Mouse (Mus musculus): ENCODE measurements at regions not wholly inside any gene's neighbourhood (a gene's known extent, or its start where the extent isn't known, plus 50 kb on each side); places are given as distances from the start of the nearest gene placed in this dataset.

GRCm38 (mm10) chr5:149349685-149350084 is 61.9 kb upstream of the Medag start:
- H3K27ac ChIP-seq (replicated peaks in 1 of 2; ENCODE audit: control insufficient read depth in 1 of 2, insufficient read depth in 1 of 2, low read depth in 2 of 2, low read length in 2 of 2), result no peak overlapping the region
- H3K9ac ChIP-seq (ENCODE audit: low read length), result no peak overlapping the region
- no peaks in the 10 kb centered on the region for H3K36me3 ChIP-seq (ENCODE audit: control insufficient read depth, insufficient read depth, low read length)
- no peak overlapping the region for H3K4me2 ChIP-seq (ENCODE audit: low read length)
- no peak overlapping the region for H3K4me3 ChIP-seq (ENCODE audit: control insufficient read depth in 1 of 2, insufficient read depth in 1 of 2, low read depth in 1 of 2, low read length in 2 of 2)
- no peaks in the 10 kb centered on the region for H3K27me3 ChIP-seq (ENCODE audit: control insufficient read depth, insufficient read depth, low read length)
- ATAC-seq (ENCODE audit: insufficient number of reproducible peaks, insufficient read depth, low FRiP score, low read depth), result no peak
- no peaks in the 10 kb centered on the region for H3K9me3 ChIP-seq (ENCODE audit: control insufficient read depth, low read length)
- peaks cover 12 to 13% of the 10 kb centered on the region in 2 experiments for H3K4me1 ChIP-seq (ENCODE audit: control insufficient read depth in 2 of 2, insufficient read depth in 2 of 2, low read length in 2 of 2)
- WGBS, result 83% methylated on average over 8 of the region's 8 CpGs

GRCm38 (mm10) chr5:149353039-149353655 is 58.4 kb upstream of the Medag start:
- Histone ChIP-seq H3K4me2 (ENCODE audit: low read length) (peak overlapping the region; percentile 41), H3K36me3 (ENCODE audit: control insufficient read depth, insufficient read depth, low read length) (no peaks in the 10 kb centered on the region), H3K27ac (replicated peaks in 1 of 2; ENCODE audit: control insufficient read depth in 1 of 2, insufficient read depth in 1 of 2, low read depth in 2 of 2, low read length in 2 of 2) (peak overlapping the region; percentile 58 to 75), H3K9ac (ENCODE audit: low read length) (no peak overlapping the region), H3K4me1 (ENCODE audit: control insufficient read depth in 2 of 2, insufficient read depth in 2 of 2, low read length in 2 of 2) (peaks cover 12 to 13% of the 10 kb centered on the region in 2 experiments), H3K9me3 (ENCODE audit: control insufficient read depth, low read length) (no peaks in the 10 kb centered on the region), H3K4me3 (ENCODE audit: control insufficient read depth in 1 of 2, insufficient read depth in 1 of 2, low read depth in 1 of 2, low read length in 2 of 2) (no peak overlapping the region), H3K27me3 (ENCODE audit: control insufficient read depth, insufficient read depth, low read length) (no peaks in the 10 kb centered on the region)
- 13% methylated on average over 14 of the region's 14 CpGs for WGBS
- peak; percentile 85 for ATAC-seq (ENCODE audit: insufficient number of reproducible peaks, insufficient read depth, low FRiP score, low read depth)

- Histone ChIP-seq H3K4me1 (ENCODE audit: control insufficient read depth in 2 of 2, insufficient read depth in 2 of 2, low read length in 2 of 2) (peaks cover 12 to 13% of the 10 kb centered on the region in 2 experiments), H3K9me3 (ENCODE audit: control insufficient read depth, low read length) (0 out of 2 replicates have a peak, but pooled peaks cover under 1% of the 10 kb centered on the region), H3K4me3 (ENCODE audit: control insufficient read depth in 1 of 2, insufficient read depth in 1 of 2, low read depth in 1 of 2, low read length in 2 of 2) (no peak overlapping the region), H3K36me3 (ENCODE audit: control insufficient read depth, insufficient read depth, low read length) (no peaks in the 10 kb centered on the region), H3K27me3 (ENCODE audit: control insufficient read depth, insufficient read depth, low read length) (no peaks in the 10 kb centered on the region), H3K9ac (ENCODE audit: low read length) (no peak overlapping the region), H3K4me2 (ENCODE audit: low read length) (no peak overlapping the region), H3K27ac (replicated peaks in 1 of 2; ENCODE audit: control insufficient read depth in 1 of 2, insufficient read depth in 1 of 2, low read depth in 2 of 2, low read length in 2 of 2) (no peak overlapping the region)
- WGBS, result 66% methylated on average over 4 of the region's 4 CpGs
- ATAC-seq (ENCODE audit: insufficient number of reproducible peaks, insufficient read depth, low FRiP score, low read depth), result no peak
Measured at GRCm38 (mm10) chr5:149354448-149355115, 57.0 kb upstream of the Medag start.

- no peak for ATAC-seq (ENCODE audit: insufficient number of reproducible peaks, insufficient read depth, low FRiP score, low read depth)
- no peaks in the 10 kb centered on the region for H3K36me3 ChIP-seq (ENCODE audit: control insufficient read depth, insufficient read depth, low read length)
- no peak overlapping the region for H3K9ac ChIP-seq (ENCODE audit: low read length)
- H3K27me3 ChIP-seq (ENCODE audit: control insufficient read depth, insufficient read depth, low read length), result no peaks in the 10 kb centered on the region
- no peak overlapping the region for H3K4me3 ChIP-seq (ENCODE audit: control insufficient read depth in 1 of 2, insufficient read depth in 1 of 2, low read depth in 1 of 2, low read length in 2 of 2)
- WGBS, result 85% methylated on average over 7 of the region's 7 CpGs
- no peak overlapping the region for H3K27ac ChIP-seq (replicated peaks in 1 of 2; ENCODE audit: control insufficient read depth in 1 of 2, insufficient read depth in 1 of 2, low read depth in 2 of 2, low read length in 2 of 2)
- H3K9me3 ChIP-seq (ENCODE audit: control insufficient read depth, low read length), result peaks cover 6% of the 10 kb centered on the region; the same call in 1 of the 2 replicates
- H3K4me2 ChIP-seq (ENCODE audit: low read length), result no peak overlapping the region
- H3K4me1 ChIP-seq (ENCODE audit: control insufficient read depth in 2 of 2, insufficient read depth in 2 of 2, low read length in 2 of 2), result peaks cover 12 to 13% of the 10 kb centered on the region in 2 experiments
Measured at GRCm38 (mm10) chr5:149355131-149355530, 56.4 kb upstream of the Medag start.

- H3K9me3 ChIP-seq (ENCODE audit: control insufficient read depth, low read length), result peaks cover 8% of the 10 kb centered on the region; the same call in 1 of the 2 replicates
- ATAC-seq (ENCODE audit: insufficient number of reproducible peaks, insufficient read depth, low FRiP score, low read depth), result no peak
- no peaks in the 10 kb centered on the region for H3K36me3 ChIP-seq (ENCODE audit: control insufficient read depth, insufficient read depth, low read length)
- 79% methylated on average over 1 of the region's 1 CpGs for WGBS
- H3K27ac ChIP-seq (replicated peaks in 1 of 2; ENCODE audit: control insufficient read depth in 1 of 2, insufficient read depth in 1 of 2, low read depth in 2 of 2, low read length in 2 of 2), result no peak overlapping the region
- no peaks in the 10 kb centered on the region for H3K27me3 ChIP-seq (ENCODE audit: control insufficient read depth, insufficient read depth, low read length)
- no peak overlapping the region for H3K9ac ChIP-seq (ENCODE audit: low read length)
- H3K4me2 ChIP-seq (ENCODE audit: low read length), result no peak overlapping the region
- H3K4me1 ChIP-seq (ENCODE audit: control insufficient read depth in 2 of 2, insufficient read depth in 2 of 2, low read length in 2 of 2), result peaks cover 12 to 13% of the 10 kb centered on the region in 2 experiments
- H3K4me3 ChIP-seq (ENCODE audit: control insufficient read depth in 1 of 2, insufficient read depth in 1 of 2, low read depth in 1 of 2, low read length in 2 of 2), result no peak overlapping the region
Measured at GRCm38 (mm10) chr5:149356970-149357369, 54.6 kb upstream of the Medag start.

Measured in heart, embryonic 14.5 days (tissue).